Mouse (Mus musculus) megakaryocyte, embryonic 14.5 days (primary cell): ENCODE measurements around the gene Fam53a.

Experiments
- FLI1 ChIP-seq: IDR thresholded peaks from 2 replicates; pipeline ENCODE4 v1.6.1; 2012; ENCODE audit warnings: low read length, inconsistent platforms, mixed read lengths
- GATA1 ChIP-seq: IDR thresholded peaks from 3 replicates; pipeline ENCODE4 v1.6.1; 2012; ENCODE audit warnings: mixed read lengths, low read length, inconsistent platforms, borderline replicate concordance

GRCm38 (mm10) chr5:33658664-33659050, 29.2 kb upstream of the Fam53a start:
- no peak for TF ChIP-seq GATA1
- TF ChIP-seq FLI1: no peak
